Mouse (Mus musculus): ENCODE measurements around the gene Ubash3b.
A peak's percentile ranks its signal among the peaks of the same experiment; 100 is the strongest.

Gene Ubash3b

DNA sequence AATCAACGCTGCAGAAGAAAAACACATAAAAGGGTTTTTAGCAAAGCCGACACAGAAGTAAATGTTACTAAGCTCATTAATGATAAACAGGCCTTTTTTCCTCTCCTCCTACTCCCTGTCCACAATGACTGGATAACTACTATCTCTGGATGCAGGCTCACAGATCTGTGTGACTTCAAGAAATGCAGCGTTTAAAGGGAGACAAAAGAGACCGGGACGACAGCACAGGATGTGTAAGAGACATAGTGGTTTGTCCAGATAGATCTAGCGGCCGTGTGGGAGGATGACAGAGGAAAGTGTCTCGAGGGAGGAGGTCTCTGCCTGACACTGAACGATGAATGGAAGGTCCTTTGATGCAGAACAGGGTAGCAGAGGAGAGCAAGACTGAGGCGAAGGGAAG, 5.4 kb upstream of the Ubash3b start:
- DNase-seq (ENCODE audit: low spot score): no peak

DNA sequence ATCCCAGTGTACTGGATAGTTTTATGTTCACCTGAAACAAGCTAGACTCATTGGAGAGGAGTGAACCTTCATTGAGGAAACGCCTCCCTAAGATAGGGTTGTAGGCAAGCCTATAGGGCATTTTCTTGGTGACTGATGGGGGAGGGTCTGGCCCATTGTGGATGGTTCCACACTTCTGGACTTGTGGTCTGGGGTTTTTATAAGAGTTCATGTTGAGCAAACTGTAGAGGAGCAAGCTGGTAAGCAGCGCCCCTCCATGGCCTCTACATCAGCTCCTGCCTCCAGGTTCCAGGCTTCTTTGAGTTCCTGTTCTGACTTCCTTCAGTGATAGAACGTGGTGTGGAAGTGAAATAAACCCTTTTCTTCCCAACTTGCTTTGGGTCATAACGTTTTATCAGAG, 866 bp upstream of the Ubash3b start:
- DNase-seq (ENCODE audit: low spot score): no peak

DNA sequence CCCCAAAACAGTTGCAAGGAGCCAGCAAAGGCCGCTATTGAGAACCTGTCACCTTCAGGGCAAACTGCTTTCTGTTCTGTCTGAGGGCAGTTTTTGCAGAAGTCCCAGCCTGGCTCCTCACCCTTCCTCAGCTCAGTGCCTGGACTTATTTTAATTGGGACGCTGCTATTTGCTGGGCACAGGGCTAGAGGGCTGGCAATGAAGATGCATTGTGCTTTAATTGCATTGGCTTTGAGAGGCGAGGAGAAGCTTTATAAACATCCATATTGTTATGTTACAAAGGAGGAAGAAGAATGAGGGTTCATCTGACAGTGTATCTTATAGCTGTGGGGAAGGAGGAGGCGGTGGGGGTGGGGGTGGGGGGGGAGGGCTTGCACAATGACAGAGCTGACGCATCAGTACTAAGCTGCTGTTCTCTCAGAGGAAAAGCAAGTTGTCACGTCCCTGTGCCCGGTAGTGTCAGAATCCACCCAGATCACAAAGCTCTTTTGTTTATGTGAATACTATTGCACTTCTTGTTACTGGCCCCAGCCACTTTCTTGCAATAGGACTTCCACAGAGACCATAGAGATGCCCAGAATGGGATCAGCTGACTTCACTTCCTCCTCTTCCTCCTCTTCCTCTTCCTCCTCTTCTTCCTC, 841 bp downstream of the Ubash3b start:
- no peak for DNase-seq (ENCODE audit: low spot score)

DNA sequence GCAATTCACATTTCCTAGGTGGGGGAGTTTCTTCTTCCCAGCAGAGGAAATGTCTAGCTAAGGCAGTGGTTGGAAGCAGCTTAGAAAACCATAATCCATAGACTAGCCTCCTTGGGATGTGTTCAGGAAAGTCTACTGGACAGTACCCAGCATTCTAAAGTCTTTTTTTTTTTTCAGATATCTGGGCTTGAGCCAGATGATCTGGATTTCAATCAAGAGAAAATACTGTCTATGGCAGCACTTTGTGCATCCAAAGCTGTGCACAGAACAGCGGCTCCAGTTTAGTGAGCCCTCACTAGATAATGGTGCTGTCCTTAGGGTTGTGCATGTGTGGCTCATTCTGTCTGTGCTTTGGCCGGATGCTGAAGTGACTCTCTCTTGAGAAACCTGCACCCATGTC, 2.3 kb downstream of the Ubash3b start:
- no peak for DNase-seq (ENCODE audit: low spot score)

DNA sequence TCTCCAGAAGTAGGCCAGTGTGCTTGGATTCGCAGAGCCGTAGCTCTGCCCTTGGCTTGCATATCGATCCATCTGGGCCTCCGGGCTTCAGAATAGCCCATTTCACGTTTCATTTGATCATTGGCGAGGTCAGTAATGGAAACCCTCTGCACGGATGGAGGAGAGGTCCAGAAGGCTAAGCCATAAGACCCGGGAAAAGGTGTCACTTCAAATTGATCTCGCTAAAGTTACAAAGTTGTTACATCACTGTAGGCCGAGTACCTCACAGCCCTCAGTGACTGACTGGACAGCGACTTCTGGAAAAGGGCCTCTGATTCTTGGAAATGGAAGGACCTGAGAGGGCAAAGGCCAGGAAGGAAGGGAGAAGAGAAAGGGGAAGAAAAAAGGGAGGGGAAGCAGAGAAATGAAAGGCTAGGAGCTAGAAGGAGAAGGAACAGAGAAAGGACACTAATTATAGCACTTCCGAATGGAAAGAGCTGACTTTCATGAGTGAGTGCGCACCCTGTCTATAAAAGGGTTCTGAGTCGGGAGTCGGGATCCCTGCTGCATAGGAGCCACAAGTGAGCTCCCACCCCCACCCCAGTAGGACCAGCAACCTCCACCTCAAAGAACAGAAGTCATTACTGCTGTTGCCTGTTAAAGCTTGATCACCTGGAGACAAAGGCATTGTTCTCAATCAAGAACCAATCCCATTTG, 3.5 kb downstream of the Ubash3b start:
- DNase-seq (ENCODE audit: low spot score): no peak

DNA sequence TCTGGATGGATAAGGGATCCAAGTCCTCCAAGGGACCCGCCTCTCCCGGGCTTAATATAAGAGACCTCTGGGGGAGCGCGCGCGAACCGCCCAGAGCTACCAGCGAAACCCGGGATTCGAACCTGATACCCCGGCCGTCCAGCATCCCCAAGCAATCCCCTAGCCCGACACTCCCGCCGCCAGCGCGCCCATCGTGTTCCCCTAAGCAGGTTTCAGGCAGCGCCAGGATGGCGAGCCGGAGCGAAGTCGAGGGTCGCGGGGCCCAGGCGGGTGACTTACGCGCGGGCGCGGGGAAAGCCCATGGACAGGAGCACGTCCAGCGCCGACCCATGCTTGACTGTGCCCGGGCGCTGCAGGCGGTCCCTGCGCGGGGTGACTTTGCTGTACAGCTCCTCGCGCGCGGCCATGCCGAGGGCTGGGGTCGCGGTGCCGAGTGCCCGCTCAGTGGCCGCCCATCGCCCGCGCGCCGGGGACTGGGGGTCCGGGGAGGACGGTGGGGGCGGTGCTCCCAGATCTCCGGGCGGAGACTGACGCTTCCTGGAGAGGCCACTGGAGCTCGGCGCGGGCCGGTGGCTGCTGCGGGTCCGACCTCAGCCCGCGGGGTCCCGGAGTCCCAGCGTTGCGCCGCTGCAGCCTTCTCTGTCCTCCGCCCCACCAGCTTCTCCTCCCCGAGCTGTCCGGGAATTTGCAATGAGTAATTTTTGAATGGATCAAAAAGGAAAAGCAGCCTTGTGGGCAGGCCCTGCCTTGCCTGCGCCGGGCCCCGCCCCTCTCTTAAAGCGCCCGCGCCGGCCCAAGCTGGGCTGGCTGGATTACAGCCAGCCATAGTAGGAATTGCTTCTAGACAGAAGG, 4.3 kb downstream of the Ubash3b start:
- DNase-seq (ENCODE audit: low spot score): peak; percentile 82

DNA sequence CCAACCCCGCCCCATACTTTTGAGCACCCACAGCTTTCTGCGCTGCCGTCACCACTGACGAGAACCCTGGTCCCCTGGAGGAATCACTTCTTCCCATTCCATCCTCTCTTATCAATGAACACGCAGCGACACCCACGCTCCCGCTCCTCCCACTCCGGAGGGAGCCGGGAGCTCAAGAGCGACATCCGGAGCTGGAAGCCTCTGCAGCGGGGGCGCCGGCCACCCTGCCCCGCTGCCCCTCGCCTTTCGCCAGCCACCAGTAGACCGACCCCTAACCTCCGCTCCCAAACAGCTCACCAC, 4.8 kb downstream of the Ubash3b start:
- DNase-seq (ENCODE audit: low spot score): peak; percentile 33

DNA sequence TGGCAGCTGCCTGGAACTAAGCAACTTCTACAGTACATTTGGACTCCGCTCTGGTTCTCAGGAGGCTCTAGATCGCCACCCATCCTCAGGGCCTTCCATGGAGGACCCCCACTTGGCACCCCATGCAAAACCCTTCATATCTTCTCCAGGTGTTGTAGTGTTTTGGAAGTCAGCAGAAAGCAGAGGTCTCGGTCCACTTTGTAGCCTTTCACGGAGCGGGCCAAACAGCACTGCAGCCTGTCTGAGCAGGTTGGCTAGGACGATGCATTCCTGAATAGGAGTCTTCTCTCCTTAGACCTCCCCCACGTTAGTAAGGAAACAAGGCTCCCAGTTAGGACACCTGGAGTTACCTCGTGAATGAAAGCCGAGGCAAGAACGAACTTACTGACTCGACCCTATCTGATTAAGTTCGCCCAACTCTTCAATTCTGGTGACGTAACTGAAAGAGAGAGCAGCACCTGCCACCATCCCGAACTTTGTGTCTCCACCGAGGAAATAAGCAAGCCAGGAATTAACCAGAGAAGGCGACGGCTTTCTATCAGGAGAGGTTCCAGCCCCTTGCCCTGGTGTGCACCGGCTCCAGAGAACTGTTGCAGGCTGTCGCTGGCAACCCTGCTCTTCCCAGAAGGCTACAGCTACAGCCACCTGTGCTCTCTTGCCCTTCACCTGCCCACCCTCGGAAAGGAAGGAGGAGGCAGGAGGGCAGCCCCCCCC, 5.3 kb downstream of the Ubash3b start:
- DNase-seq (ENCODE audit: low spot score): no peak

DNA sequence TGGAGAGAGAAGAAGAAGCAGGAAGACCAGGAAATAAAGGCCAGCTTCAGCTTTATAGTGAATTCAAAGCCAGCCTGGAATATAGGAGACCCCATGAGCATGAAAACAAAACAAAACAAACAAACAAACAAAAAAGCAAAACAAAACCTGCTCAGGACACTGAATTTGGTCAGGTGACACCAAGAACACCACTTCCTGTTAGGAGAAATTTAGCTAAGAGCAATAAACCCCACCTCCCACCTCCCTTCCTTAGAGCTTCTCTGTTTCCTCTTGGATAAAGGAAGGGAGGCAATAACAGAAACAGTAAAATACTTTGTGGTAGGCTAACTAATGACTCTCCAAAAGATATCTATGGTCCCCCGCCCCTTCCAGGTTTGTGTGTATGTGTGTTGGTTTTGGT, 7.5 kb downstream of the Ubash3b start:
- DNase-seq (ENCODE audit: low spot score): no peak

DNA sequence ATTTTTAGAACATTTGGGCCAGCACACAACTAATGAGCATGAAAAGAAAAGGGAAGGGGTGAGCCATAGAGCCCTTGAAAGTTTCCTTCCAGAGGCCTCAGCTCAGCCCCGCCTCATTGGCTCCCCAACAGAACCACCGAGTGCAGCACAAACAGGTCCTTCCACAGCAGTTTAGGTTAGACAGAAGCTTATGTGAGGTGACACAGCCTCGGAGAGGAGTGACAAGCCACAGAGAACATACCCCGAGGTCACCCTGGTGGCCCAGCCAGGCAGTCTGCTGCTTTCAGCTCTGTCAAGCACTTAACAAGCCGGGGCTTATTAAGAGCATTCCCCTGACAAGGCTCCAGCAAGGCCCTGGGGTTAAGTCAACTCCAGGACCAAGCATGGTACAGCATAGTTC, 8.4 kb downstream of the Ubash3b start:
- DNase-seq (ENCODE audit: low spot score): no peak

DNA sequence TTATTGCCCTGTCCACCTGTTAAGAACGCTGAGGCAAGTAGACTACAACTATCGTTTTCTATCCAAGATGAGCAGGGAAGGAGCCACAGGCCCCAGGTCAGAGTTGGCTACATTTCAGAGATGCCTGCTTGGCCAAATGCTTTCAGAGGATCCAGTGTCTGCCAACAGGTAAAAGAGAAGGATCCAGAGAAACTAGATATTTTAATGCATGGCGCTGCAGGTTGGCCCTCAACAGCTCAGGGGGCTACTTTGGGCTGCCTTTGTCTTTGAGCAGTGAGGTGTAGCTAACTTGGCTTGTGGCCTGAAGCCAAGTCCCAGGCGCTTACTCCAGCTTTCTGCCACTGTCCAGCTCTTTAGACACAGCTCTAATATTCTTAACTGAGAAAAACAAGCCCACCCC, 10.0 kb downstream of the Ubash3b start:
- DNase-seq (ENCODE audit: low spot score): no peak

DNA sequence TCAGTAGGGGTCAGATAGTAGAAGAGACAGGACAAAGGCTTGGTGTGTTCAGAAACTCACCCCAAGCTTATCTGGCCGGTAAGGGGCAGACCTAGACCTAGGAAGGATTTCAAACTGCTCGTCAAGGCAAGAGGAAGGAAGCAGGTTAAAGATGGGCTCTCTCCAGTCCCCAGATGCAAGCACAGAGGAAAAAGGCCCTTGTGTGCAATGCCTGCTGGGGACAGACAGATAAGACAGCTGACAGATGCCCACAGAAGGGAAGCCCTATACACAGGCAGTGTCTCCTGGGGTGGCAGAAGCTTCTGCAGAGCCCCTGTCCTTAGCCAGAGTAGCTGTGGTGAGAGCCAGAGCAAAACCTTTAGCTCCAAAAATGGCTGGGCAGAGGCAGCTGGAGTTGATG, 11.6 kb downstream of the Ubash3b start:
- DNase-seq (ENCODE audit: low spot score): no peak

DNA sequence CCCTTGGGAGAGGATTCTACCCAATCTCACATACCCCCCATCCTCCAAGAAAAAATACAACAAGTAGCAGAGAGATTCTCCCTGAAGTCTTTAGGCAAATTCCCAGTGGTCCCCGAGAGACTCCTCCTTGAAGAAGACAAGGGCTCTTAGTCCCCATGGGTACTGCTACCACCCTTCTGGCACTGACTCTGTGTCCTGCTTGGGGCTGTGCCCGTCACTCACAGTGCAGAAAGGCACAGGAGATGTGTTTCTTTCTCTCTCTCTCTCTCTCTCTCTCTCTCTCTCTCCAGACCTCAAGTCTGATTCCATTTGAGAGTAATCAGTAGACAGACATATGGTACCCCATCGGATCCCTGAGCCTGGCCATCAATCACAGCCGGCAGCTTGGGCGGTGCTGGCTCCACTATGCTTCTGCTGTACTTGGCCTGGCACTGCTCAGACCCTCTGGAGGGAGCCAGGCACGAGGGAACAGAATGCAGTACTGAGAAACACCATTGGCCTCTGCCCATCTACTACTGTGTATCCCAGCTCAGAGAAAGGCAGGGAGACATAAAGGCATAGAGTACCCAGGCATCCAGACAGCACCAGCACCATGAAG, 12.3 kb downstream of the Ubash3b start:
- no peak for DNase-seq (ENCODE audit: low spot score)

DNA sequence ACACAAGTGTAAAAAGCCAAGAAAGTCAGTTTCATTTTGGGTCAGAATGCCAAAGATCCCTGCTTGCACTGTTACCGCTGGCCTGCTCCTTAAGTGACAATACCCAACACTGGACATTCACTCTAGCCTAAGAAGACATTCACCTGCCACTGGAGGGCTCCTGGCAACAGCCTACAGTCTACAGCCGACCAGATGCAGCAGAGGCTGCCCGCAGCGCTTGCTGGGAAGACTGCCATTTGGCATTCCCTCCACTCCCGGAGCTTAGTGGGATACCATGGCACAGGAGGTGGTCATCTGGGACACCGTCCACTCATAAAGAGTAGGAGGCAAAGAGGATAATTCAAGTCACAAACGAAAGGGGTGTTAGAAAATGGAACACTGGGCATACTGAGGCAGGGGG, 12.9 kb downstream of the Ubash3b start:
- DNase-seq (ENCODE audit: low spot score): no peak

DNA sequence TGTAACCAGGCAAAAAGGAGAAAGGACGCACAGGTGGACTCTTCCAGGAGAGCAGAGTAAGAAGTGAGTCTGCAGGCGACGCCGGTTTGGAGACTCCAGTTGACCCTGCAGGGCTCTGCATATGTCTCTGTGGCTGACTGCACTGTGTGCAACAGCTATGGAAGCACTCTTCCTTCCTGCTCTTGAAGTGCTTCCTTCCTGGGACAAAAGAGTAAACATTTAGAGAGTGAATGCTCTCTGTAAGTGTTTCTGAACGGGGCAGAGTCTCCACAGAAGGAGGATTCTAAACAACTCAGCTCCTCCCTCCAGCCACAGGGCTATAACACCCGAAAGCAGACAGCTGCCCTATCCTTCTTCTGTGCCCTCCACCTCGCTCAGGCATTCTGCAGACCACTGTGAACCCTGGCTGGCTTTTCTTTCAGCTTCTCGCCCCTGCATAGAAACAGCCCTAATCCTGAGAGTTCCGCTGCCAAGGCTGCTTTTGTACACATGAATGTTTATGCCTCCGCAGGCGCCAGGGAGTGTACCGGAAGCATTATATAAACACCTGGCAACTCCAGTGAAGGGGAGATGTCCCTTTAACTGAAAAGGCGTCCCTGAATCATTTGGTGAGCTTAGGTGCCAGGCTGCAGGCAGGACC, 14.2 kb downstream of the Ubash3b start:
- no peak for DNase-seq (ENCODE audit: low spot score)

DNA sequence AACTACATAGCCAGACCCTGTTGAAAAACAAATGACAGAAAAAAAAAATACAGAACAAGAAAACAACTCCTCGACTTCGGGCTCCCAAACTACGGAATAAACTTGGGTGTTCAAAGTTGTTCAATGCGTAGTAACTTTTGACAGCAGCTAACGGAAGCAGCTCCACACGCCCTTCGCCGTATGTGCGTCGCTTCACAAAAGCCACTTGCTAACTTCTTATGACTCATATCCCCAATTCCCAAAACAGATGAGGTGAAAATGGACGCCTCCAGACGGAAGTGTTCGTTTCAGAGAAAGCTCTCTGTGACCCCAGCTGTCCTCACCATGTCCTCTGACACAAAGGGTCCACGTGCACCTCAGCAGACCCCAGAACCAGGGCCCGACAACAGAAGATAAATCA, 17.7 kb downstream of the Ubash3b start:
- DNase-seq (ENCODE audit: low spot score): no peak

DNA sequence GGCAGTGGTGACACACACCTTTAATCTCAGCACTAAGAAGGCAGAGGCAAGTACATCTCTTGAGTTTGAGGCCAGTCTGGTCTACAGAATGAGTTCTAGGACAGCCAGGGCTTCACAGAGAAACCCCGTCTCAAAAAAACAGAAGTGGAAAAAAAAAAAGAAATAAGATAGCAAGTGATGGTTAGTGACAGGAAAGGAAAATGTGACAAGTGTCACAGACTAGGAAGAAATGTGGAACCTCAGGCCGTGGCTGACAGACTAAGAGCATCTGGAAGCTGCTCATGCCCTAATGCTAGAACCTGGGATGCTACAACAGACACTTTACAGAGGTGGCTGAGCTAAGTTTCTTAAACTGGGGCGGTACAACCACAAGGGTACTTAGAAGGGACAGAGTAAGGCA, 18.4 kb downstream of the Ubash3b start:
- DNase-seq (ENCODE audit: low spot score): no peak

DNA sequence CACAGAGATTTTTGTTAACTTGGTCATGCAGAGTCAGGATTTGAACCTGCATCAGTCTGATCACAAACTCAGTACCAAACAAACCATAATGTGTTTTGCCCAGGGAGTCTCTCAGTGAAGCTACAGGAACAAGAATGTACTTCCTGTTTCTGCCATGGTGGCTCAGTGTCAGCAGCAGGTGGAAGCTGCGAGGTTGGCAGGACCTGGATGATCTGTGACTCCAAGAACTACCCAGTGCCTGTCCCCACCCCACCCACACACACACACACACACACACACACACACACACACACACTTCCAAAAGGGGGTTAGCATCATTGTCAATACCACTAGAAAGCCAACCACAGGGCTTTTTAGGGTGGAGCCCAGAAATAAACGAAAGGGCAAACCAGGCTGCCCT, 20.5 kb downstream of the Ubash3b start:
- no peak for DNase-seq (ENCODE audit: low spot score)

DNA sequence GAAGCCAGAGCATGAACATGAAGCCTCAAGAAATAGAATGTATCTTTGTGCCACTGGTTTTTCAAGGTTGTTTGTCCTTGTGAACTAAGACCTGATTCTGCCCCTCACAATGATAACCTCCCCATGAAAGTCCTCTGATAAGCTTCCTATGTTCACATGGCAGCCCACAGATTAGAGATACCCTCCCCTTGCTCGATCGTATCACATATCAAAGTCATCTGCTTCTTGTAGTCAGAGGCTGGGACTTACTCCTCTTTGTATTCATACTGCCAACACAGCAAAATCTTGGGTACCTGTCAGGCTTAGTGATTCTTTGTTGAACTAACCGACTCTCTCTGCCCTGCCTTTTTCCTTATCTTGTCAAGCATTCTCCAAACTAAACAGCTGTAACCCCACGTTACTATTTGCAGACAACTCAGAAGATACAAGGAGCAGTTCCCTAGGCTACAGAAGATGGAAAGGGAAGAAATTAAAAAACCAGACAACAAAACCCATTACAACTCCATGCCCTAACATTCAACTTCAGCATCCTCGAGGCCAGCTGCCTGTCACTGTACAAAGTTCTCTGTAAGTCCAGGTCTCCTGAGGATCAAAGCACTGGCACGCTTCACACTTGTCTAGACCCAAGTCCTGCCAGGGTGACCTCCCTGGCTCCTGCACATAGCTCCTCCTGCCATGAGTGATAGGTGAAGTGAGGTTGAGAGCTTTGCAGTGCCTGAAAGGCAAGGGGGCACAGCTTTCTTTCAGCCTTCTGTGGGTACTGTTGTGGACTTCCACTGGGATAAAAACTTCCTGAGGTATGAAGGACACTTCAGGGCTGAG, 22.3 kb downstream of the Ubash3b start:
- DNase-seq (ENCODE audit: low spot score): no peak

DNA sequence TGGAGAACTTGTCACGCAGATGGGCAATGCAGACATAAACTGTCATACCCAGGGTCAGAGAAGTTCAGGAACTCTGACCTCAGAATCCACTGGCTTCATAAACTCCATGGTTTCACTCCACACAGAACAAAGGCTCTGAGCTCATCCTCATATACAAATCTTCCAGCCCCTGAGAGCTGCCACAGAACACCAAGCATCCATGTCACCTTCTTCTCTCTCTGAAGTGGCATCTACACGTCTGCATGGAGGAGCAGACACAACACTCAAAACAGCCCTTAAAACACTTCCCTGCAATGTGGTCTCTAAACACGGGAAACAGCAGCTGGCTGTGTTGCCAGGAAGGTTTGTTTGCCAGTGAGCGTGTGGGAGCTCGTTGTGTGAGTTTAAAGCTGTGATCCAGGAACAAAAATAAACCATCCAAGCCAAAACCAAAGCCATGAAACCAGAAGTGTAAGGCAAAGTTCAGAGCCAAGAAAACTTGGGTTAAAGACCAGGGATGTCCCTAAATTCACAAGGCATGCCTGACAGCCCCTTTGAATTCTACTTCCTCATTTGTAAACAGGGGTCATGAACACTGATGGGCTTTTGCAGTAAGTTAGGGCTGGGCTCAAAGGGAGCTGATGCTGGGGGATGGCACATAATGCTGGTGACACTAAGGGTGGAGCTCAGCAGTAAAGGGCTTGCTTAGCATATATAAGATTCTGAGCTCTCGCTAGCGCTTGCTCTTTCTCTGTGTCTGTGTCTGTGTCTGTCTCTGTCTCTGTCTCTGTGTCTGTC, 24.6 kb downstream of the Ubash3b start:
- DNase-seq (ENCODE audit: low spot score): no peak

Data from MN1 (cell line).